In the genomic region with DNA sequence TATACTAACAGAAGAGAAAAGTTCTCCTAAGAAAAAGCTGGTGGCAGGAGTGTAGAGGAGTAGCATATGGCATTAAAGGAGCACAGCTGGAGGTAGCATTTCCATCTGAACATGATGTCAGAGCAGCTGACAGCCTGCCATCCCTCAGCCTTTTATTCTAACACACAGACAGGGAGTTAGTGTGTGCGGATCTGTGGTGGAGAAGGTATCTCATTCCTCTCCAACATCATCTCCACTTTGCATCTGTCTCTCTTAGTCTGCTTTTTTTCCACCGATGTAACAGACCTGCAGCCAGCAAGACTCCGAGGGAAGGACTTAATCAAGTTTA, we compare ENCODE assay signal across 7 mouse cellular contexts. TPM values are rescaled to one million over a fixed set of nuclear protein-coding genes. Genes with fewer than 3 reads are reported as not detected.
DNase-seq lines count a peak whose midpoint lies in the region; ATAC-seq lines count a peak whose summit lies in the region.

No protein-coding gene starts in this region.

- H3K4me3 ChIP-seq in lung, embryonic 16.5 days (ENCODE audit: low read length) = no peak overlapping the region
- peak overlapping the region; percentile 89 for H3K4me3 ChIP-seq in embryonic facial prominence, embryonic 10.5 days
- no peak overlapping the region for H3K4me3 ChIP-seq in intestine, embryonic 15.5 days (replicated peaks)
- H3K4me3 ChIP-seq in midbrain, embryonic 15.5 days = peak overlapping the region; percentile 76

- no peak for ATAC-seq in lung, embryonic 16.5 days (ENCODE audit: low read depth)
- no peak for ATAC-seq in intestine, embryonic 15.5 days
- no peak for ATAC-seq in midbrain, embryonic 15.5 days (replicated peaks)

- 37% methylated on average over 3 of the region's 3 CpGs for WGBS in lung, embryonic 16.5 days
- WGBS in embryonic facial prominence, embryonic 10.5 days = 18% methylated on average over 3 of the region's 3 CpGs
- WGBS in intestine, embryonic 15.5 days = 33% methylated on average over 3 of the region's 3 CpGs
- 3% methylated on average over 3 of the region's 3 CpGs for WGBS in midbrain, embryonic 15.5 days

- H3K27me3 ChIP-seq in lung, embryonic 16.5 days (ENCODE audit: control insufficient read depth, insufficient read depth, low read depth, low read length) = no peaks in the 10 kb centered on the region
- no peaks in the 10 kb centered on the region for H3K27me3 ChIP-seq in embryonic facial prominence, embryonic 10.5 days (replicated peaks; ENCODE audit: low read depth, poor library complexity, severe bottlenecking)
- H3K27me3 ChIP-seq in intestine, embryonic 15.5 days (replicated peaks) = no peaks in the 10 kb centered on the region
- H3K27me3 ChIP-seq in midbrain, embryonic 15.5 days (replicated peaks) = no peaks in the 10 kb centered on the region

- no peaks in the 10 kb centered on the region for H3K9me3 ChIP-seq in lung, embryonic 16.5 days (ENCODE audit: control insufficient read depth, low read length)
- H3K9me3 ChIP-seq in embryonic facial prominence, embryonic 10.5 days = no peaks in the 10 kb centered on the region
- H3K9me3 ChIP-seq in intestine, embryonic 15.5 days = no peaks in the 10 kb centered on the region
- no peaks in the 10 kb centered on the region for H3K9me3 ChIP-seq in midbrain, embryonic 15.5 days

- H3K9ac ChIP-seq in lung, embryonic 16.5 days (ENCODE audit: low read length) = no peak overlapping the region
- H3K9ac ChIP-seq in intestine, embryonic 15.5 days = no peak overlapping the region
- H3K9ac ChIP-seq in midbrain, embryonic 15.5 days = peak overlapping the region; percentile 7; the same call in 1 of the 2 replicates

- H3K4me1 ChIP-seq in lung, embryonic 16.5 days (replicated peaks; ENCODE audit: control insufficient read depth, insufficient read depth, low read length) = peaks cover 25% of the 10 kb centered on the region
- peaks cover 67% of the 10 kb centered on the region for H3K4me1 ChIP-seq in embryonic facial prominence, embryonic 10.5 days
- peaks cover 12% of the 10 kb centered on the region for H3K4me1 ChIP-seq in intestine, embryonic 15.5 days (replicated peaks)
- peaks cover 54% of the 10 kb centered on the region for H3K4me1 ChIP-seq in midbrain, embryonic 15.5 days

- H3K36me3 ChIP-seq in lung, embryonic 16.5 days (ENCODE audit: control insufficient read depth, insufficient read depth, low read length) = peaks cover 16% of the 10 kb centered on the region
- H3K36me3 ChIP-seq in embryonic facial prominence, embryonic 10.5 days (replicated peaks) = peaks cover 20% of the 10 kb centered on the region
- H3K36me3 ChIP-seq in intestine, embryonic 15.5 days = peaks cover 9% of the 10 kb centered on the region; the same call in 1 of the 2 replicates
- H3K36me3 ChIP-seq in midbrain, embryonic 15.5 days (replicated peaks) = no peaks in the 10 kb centered on the region

- no peak for DNase-seq in lung, postnatal 10 days
- peak; percentile 26 for DNase-seq in embryonic facial prominence, embryonic 10.5 days (ENCODE audit: low spot score)
- no peak for DNase-seq in gastrocnemius, adult 8-10 months (ENCODE audit: low spot score in 2 of 2)
- DNase-seq in kidney, adult 8-10 months = no peak

- no peak overlapping the region for H3K27ac ChIP-seq in lung, embryonic 16.5 days (ENCODE audit: low read length)
- peak overlapping the region; percentile 95 for H3K27ac ChIP-seq in embryonic facial prominence, embryonic 10.5 days (replicated peaks)
- H3K27ac ChIP-seq in intestine, embryonic 15.5 days = no peak overlapping the region
- peak overlapping the region; percentile 93 for H3K27ac ChIP-seq in midbrain, embryonic 15.5 days

- H3K4me2 ChIP-seq in lung, embryonic 16.5 days (ENCODE audit: low read depth, low read length) = peak overlapping the region; percentile 92; the same call in 1 of the 2 replicates
- peak overlapping the region; percentile 85; the same call in 1 of the 2 replicates for H3K4me2 ChIP-seq in intestine, embryonic 15.5 days (replicated peaks)
- H3K4me2 ChIP-seq in midbrain, embryonic 15.5 days = peak overlapping the region; percentile 92

RNA-seq across cellular contexts. Expression of a gene that starts 2.3 kb away (rescaled TPM):
- polyA plus RNA-seq in lung, embryonic 16.5 days (2015; fragmentation: Nextera tagmentation; extraction: Ambion mirVana) = 1.6 and 2.2 TPM in 2 replicates
- 2.1 and 3.4 TPM in 2 replicates for polyA plus RNA-seq in embryonic facial prominence, embryonic 10.5 days (2016; fragmentation: Nextera tagmentation; extraction: Ambion mirVana)
- polyA plus RNA-seq in intestine, embryonic 15.5 days (2015; fragmentation: Nextera tagmentation; extraction: Ambion mirVana) = 2.0 and 2.2 TPM in 2 replicates
- 7.0 and 9.7 TPM in 2 replicates for polyA plus RNA-seq in midbrain, embryonic 15.5 days (2015; fragmentation: Nextera tagmentation; extraction: Ambion mirVana)
- 100 to 1,000 TPM; 113 to 163 (median 126) TPM for total RNA-seq in gastrocnemius, adult 8-10 months (2022)

Comparison
In these comparisons a context has a peak if more than half of its experiments do, and no peak if none do; other contexts are left out.
1. H3K27ac ChIP-seq: peak in embryonic facial prominence, embryonic 10.5 days (single experiment) and midbrain, embryonic 15.5 days (single experiment); none in lung, embryonic 16.5 days (single experiment) and intestine, embryonic 15.5 days (single experiment).
2. H3K4me3 ChIP-seq: peak in embryonic facial prominence, embryonic 10.5 days (single experiment) and midbrain, embryonic 15.5 days (single experiment); none in lung, embryonic 16.5 days (single experiment) and intestine, embryonic 15.5 days (single experiment).
3. Peak in every context shown above with its lines, with median percentiles within 50 percentile points of each other: H3K4me2 ChIP-seq.